Mouse (Mus musculus) forebrain, embryonic 13.5 days (tissue): ENCODE data around the gene Zg16. TPM values are rescaled to one million over a fixed set of nuclear protein-coding genes. Genes with fewer than 3 reads are reported as not detected.

ENCODE experiments used
- ATAC-seq: fragments of 200-750 bp; cut with Nextera tagmentation; 2 replicates; pipeline ENCODE4 v1.8.0; 2017
- H3K27ac ChIP-seq: fragments of 300-500 bp; sonication (generic); 2 replicates; pipeline ENCODE4 v1.5.1; 2015; ENCODE audit warnings: inconsistent platforms, mild to moderate bottlenecking, moderate library complexity
- H3K27me3 ChIP-seq: fragments of 300-500 bp; sonication (generic); 2 replicates; pipeline ENCODE4 v1.6.1; 2015; ENCODE audit warnings: mild to moderate bottlenecking, inconsistent platforms
- H3K36me3 ChIP-seq: fragments of 300-500 bp; sonication (generic); 2 replicates; pipeline ENCODE4 v1.6.1; 2015; ENCODE audit warnings: mild to moderate bottlenecking, inconsistent platforms; ENCODE audit not compliant: poor library complexity, severe bottlenecking
- H3K4me1 ChIP-seq: fragments of 300-500 bp; sonication (generic); 2 replicates; pipeline ENCODE4 v1.6.1; 2015; ENCODE audit warnings: inconsistent platforms
- H3K4me2 ChIP-seq: fragments of 300-500 bp; sonication (generic); 2 replicates; pipeline ENCODE4 v1.6.1; 2015; ENCODE audit warnings: inconsistent platforms, mild to moderate bottlenecking, moderate library complexity
- H3K4me3 ChIP-seq: fragments of 300-500 bp; sonication (generic); 2 replicates; pipeline ENCODE4 v1.5.1; 2015; ENCODE audit warnings: mild to moderate bottlenecking, inconsistent platforms
- H3K9ac ChIP-seq: fragments of 300-500 bp; sonication (generic); 2 replicates; pipeline ENCODE4 v1.6.1; 2015; ENCODE audit warnings: mild to moderate bottlenecking, inconsistent platforms
- H3K9me3 ChIP-seq: fragments of 300-500 bp; sonication (generic); replicated peaks from 2 replicates; pipeline ENCODE4 v1.6.1; 2016; ENCODE audit warnings: inconsistent platforms
- WGBS: fragments of 180-500 bp; shearing (Covaris S2); methylation state at CpG from one replicate; pipeline ENCODE4 v1.1.7; 2015; 5-methylcytosine and 5-hydroxymethylcytosine counted together
- polyA plus RNA-seq: library from polyadenylated mRNA; unstranded; fragments of >200 nt; fragmentation: Nextera tagmentation; extraction: Ambion mirVana; gene quantifications from 2 replicates; pipeline ENCODE4 v1.2.1, GENCODE M21; 2015

Gene Zg16
- polyA plus RNA-seq, 1 experiment from 2014 or later = not detected

DNA sequence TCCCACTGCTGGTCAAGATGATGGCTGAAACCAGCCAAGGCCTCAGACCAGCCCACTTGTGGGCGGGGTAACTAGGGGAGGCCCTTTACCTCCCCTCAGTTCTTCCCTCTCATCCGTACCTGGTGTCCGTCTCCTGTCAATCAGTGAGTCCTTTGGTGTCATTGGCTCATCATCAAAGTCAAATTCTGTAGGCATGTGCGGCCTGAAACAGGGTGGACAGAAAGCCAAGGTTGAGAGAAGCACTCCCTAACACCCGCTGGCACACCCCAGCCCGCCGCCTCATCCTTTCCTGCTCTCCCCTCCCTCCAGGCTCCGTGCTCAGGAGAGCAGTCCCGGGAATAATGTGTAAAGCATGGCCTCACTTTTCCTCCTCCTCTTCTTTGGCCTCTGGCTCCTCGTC is 71.0 kb downstream of the Zg16 start:
- peak overlapping the region; percentile 99 for H3K4me2 ChIP-seq
- H3K36me3 ChIP-seq = peaks cover 36% of the 10 kb centered on the region
- peaks cover 63% of the 10 kb centered on the region for H3K4me1 ChIP-seq
- peak overlapping the region; percentile 95 for H3K27ac ChIP-seq
- H3K9me3 ChIP-seq = no peaks in the 10 kb centered on the region
- H3K27me3 ChIP-seq = no peaks in the 10 kb centered on the region
- under 1% methylated on average over 10 of the region's 10 CpGs for WGBS
- H3K9ac ChIP-seq = peak overlapping the region; percentile 86
- H3K4me3 ChIP-seq = peak overlapping the region; percentile 62
- peak; percentile 4; the same call in 1 of the 2 replicates for ATAC-seq

GRCm38 (mm10) chr7:127014993-127015392 is 72.1 kb downstream of the Zg16 start:
- peak overlapping the region; percentile 12; the same call in 1 of the 2 replicates for H3K9ac ChIP-seq

GRCm38 (mm10) chr7:127014320-127014719 is 72.8 kb downstream of the Zg16 start, which contains the start of gene Mvp:
Gene Mvp, minus strand, starts transcription at chr7:127014621.
- Histone ChIP-seq H3K27me3 (no peaks in the 10 kb centered on the region), H3K4me1 (peaks cover 46% of the 10 kb centered on the region), H3K9me3 (no peaks in the 10 kb centered on the region), H3K36me3 (peaks cover 36% of the 10 kb centered on the region), H3K9ac (peak within 1 kb of the TSS; percentile 86; the same call in 1 of the 2 replicates), H3K27ac (peak within 1 kb of the TSS; percentile 16; the same call in 1 of the 2 replicates), H3K4me3 (no peak within 1 kb of the TSS; the same call in 1 of the 2 replicates), H3K4me2 (peak within 1 kb of the TSS; percentile 99)
- no peak for ATAC-seq
- WGBS = 84% methylated on average over 11 of the region's 11 CpGs

More at GRCm38 (mm10) chr7:127014993-127015392, 72.1 kb downstream of the Zg16 start:
- Histone ChIP-seq H3K27me3 (no peaks in the 10 kb centered on the region), H3K9me3 (no peaks in the 10 kb centered on the region), H3K27ac (no peak overlapping the region), H3K36me3 (peaks cover 36% of the 10 kb centered on the region), H3K4me3 (no peak overlapping the region), H3K4me1 (peaks cover 52% of the 10 kb centered on the region), H3K4me2 (peak overlapping the region; percentile 99)
- no peak for ATAC-seq
- WGBS = 96% methylated on average over 12 of the region's 12 CpGs

DNA sequence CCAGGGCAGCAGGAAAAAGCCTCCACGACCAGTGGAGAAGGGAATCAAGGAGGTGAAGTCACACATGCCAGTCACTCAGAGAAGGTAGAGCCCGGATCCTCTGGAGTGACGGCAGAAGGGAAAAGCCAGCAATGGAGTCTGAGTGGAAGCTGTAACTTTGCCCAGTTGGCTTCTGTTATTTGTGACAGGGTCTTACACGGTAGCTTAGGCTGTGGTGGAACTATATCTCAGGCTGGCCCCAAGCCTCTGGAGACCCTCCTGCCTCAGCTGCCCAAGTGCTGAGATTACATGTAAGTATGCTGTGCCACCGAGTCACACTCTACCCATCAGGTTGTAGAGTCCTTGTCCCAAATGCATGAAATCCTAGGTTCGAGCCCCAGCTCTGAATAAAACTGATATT is 73.7 kb downstream of the Zg16 start:
- Histone ChIP-seq H3K27me3 (no peaks in the 10 kb centered on the region), H3K27ac (no peak overlapping the region), H3K4me2 (no peak overlapping the region), H3K4me1 (peaks cover 45% of the 10 kb centered on the region), H3K9ac (no peak overlapping the region), H3K4me3 (no peak overlapping the region), H3K9me3 (no peaks in the 10 kb centered on the region), H3K36me3 (peaks cover 36% of the 10 kb centered on the region)
- WGBS = 94% methylated on average over 6 of the region's 6 CpGs
- ATAC-seq = no peak

DNA sequence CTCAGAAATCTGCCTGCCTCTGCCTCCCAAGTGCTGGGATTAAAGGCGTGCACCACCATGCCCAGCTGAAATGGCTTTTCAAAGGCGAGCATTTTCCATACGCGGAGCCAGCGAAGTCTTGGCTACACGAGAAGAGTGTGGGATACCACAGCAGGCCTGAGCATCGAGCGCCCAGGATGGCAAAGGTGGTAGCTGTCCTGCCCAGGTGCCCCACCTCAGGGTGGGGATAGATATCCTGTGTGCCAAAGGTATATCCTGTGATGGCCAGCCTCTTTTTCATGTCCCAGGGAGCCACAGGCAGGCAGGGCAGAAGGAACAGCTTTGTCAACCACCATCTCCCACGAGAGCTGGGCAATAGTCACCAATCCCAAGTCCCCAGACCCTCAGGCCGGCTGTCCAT is 74.3 kb downstream of the Zg16 start:
- Histone ChIP-seq H3K27me3 (no peaks in the 10 kb centered on the region), H3K9me3 (no peaks in the 10 kb centered on the region), H3K4me1 (peaks cover 39% of the 10 kb centered on the region), H3K9ac (no peak overlapping the region), H3K4me2 (no peak overlapping the region), H3K36me3 (peaks cover 36% of the 10 kb centered on the region), H3K27ac (no peak overlapping the region), H3K4me3 (no peak overlapping the region)
- no peak for ATAC-seq
- 94% methylated on average over 10 of the region's 10 CpGs for WGBS

GRCm38 (mm10) chr7:127012374-127012773 is 74.8 kb downstream of the Zg16 start:
- Histone ChIP-seq H3K36me3 (peaks cover 36% of the 10 kb centered on the region), H3K27me3 (no peaks in the 10 kb centered on the region), H3K4me3 (no peak overlapping the region), H3K9me3 (no peaks in the 10 kb centered on the region), H3K27ac (no peak overlapping the region), H3K9ac (no peak overlapping the region), H3K4me2 (no peak overlapping the region), H3K4me1 (peaks cover 35% of the 10 kb centered on the region)
- no peak for ATAC-seq
- 87% methylated on average over 6 of the region's 6 CpGs for WGBS

- peaks cover 36% of the 10 kb centered on the region for H3K36me3 ChIP-seq
- H3K4me2 ChIP-seq = no peak overlapping the region
- no peaks in the 10 kb centered on the region for H3K27me3 ChIP-seq
- H3K4me1 ChIP-seq = peaks cover 34% of the 10 kb centered on the region
- ATAC-seq = no peak
- H3K4me3 ChIP-seq = no peak overlapping the region
- H3K9me3 ChIP-seq = no peaks in the 10 kb centered on the region
- WGBS = 67% methylated on average over 2 of the region's 2 CpGs
- no peak overlapping the region for H3K9ac ChIP-seq
- H3K27ac ChIP-seq = no peak overlapping the region
Observed at GRCm38 (mm10) chr7:127011717-127012116, 75.4 kb downstream of the Zg16 start.

GRCm38 (mm10) chr7:127011051-127011450 is 76.1 kb downstream of the Zg16 start:
- H3K4me1 ChIP-seq = peaks cover 31% of the 10 kb centered on the region
- 97% methylated on average over 2 of the region's 2 CpGs for WGBS
- no peaks in the 10 kb centered on the region for H3K9me3 ChIP-seq
- ATAC-seq = no peak
- no peak overlapping the region for H3K27ac ChIP-seq
- H3K36me3 ChIP-seq = peaks cover 36% of the 10 kb centered on the region
- no peak overlapping the region for H3K4me2 ChIP-seq
- H3K4me3 ChIP-seq = no peak overlapping the region
- H3K9ac ChIP-seq = no peak overlapping the region
- H3K27me3 ChIP-seq = no peaks in the 10 kb centered on the region

DNA sequence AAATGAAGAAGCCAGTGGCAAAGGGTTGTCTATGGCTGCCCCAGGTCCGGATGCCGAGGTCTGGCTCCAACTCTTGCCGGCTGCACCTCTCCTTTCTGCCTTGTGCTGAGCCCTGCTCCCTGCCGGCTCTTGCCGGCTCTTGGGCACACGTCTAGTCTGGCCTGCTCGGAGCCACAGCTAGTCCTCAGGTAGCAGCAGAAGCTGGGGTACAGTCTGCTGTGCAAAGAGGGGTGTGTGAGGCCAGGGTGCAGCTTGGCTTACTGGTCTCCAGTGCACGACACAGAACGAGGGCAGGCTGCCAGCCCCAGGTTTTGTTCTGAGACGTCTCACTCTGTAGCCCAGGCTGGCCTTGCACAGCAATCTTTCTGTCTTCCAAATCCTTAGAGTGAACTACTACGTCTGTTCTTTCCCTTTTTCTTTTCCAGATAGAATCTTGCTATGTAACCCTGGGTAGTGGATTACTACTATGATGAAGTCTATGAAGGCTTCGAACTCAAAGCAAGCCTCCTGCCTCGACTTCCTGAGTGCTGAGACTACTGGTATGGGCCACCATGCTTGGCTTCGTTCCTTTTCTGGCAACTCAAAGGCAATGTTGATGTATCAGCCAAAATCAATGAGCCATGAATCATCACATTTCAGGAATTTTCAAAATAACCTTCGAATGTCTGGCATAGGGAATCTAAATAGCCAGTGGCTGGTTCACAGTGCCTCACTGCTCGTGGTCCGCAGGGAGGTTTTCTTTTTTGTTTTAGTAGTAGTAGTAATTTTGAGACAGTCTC is 77.6 kb downstream of the Zg16 start:
- Histone ChIP-seq H3K36me3 (peaks cover 24% of the 10 kb centered on the region), H3K27me3 (no peaks in the 10 kb centered on the region), H3K9me3 (no peaks in the 10 kb centered on the region), H3K4me1 (peaks cover 15% of the 10 kb centered on the region), H3K4me2 (no peak overlapping the region), H3K4me3 (no peak overlapping the region), H3K27ac (peak overlapping the region; percentile 76), H3K9ac (0 out of 2 replicates have a peak overlapping the region, but pooled peaks have one; percentile 26)
- WGBS = 86% methylated on average over 17 of the region's 17 CpGs
- 0 out of 2 replicates have a peak, but pooled peaks have one; percentile 5 for ATAC-seq

- Histone ChIP-seq H3K4me1 (peaks cover 8% of the 10 kb centered on the region; the same call in 1 of the 2 replicates), H3K9me3 (no peaks in the 10 kb centered on the region), H3K27ac (peak overlapping the region; percentile 76), H3K36me3 (peaks cover 13% of the 10 kb centered on the region), H3K4me2 (no peak overlapping the region), H3K9ac (no peak overlapping the region; the same call in 1 of the 2 replicates), H3K27me3 (no peaks in the 10 kb centered on the region), H3K4me3 (no peak overlapping the region)
- ATAC-seq = peak; percentile 89
- 72% methylated on average over 9 of the region's 9 CpGs for WGBS
Observed at GRCm38 (mm10) chr7:127008239-127009019, 78.7 kb downstream of the Zg16 start.

GRCm38 (mm10) chr7:127007313-127008024 is 79.7 kb downstream of the Zg16 start:
- no peak overlapping the region for H3K4me2 ChIP-seq
- H3K4me3 ChIP-seq = no peak overlapping the region
- H3K4me1 ChIP-seq = peaks cover 8% of the 10 kb centered on the region; the same call in 1 of the 2 replicates
- no peak for ATAC-seq
- H3K9ac ChIP-seq = no peak overlapping the region
- peaks cover 3% of the 10 kb centered on the region; the same call in 1 of the 2 replicates for H3K36me3 ChIP-seq
- WGBS = 89% methylated on average over 6 of the region's 6 CpGs
- H3K9me3 ChIP-seq = no peaks in the 10 kb centered on the region
- peak overlapping the region; percentile 76 for H3K27ac ChIP-seq
- no peaks in the 10 kb centered on the region for H3K27me3 ChIP-seq
